Mouse (Mus musculus): ENCODE results near the gene Coq7.
A peak's percentile ranks its signal among the peaks of the same experiment; 100 is the strongest.

Coq7 gene

DNA sequence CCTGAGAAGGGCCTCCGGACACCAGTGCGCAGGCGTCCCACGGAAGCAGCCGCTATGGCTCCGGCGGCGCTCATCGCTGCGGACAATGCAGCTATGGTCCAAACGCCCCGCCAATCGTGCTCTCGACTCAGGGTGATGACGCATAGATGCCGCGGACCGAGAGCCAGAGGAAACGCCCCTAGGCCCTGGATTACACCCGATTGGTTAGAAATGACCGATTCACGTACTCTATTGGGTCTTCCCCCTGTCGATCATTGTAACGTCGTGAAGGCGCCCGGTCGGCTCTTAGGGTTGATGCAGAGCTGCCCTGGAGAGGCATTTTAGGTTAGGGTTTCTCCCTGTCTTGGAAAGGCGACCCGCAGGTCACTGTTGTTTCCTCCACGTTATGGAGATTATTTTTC is at the start of gene Coq7:
Coq7 (minus strand) TSS at position 179 of the 401 bp plus-strand sequence.
- DNase-seq: peak; percentile 95 to 96

- DNase-seq: no peak
Measured at GRCm38 (mm10) chr7:118579938-118580337, 46.8 kb upstream of the Coq7 start.

- DNase-seq: no peak
Measured at GRCm38 (mm10) chr7:118578269-118578668, 45.1 kb upstream of the Coq7 start.

GRCm38 (mm10) chr7:118572039-118572438 is 38.9 kb upstream of the Coq7 start:
- peak in 1 of 2 experiments; percentile 29 for DNase-seq

DNA sequence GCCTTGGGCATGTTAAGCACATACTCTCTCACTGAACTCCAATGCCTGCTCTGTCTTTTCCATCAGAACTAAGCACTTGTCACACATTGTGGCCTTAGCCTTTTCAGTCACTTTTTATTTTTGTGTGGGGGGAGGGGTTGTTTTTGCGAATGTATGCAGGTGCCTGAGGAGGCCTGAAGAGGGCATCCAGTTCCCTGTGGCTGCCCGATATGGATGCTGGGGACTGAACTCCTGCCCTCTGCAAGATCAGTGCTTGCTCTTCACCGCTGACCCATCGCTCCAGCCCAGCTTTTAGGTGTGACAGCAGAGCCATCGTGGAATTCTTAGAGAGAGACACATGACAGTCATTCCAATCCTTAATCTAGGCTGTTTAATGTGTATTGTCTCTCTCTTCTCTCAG is 38.2 kb upstream of the Coq7 start:
- DNase-seq: no peak

- DNase-seq: no peak
Measured at GRCm38 (mm10) chr7:118569121-118569543, 36.0 kb upstream of the Coq7 start.

GRCm38 (mm10) chr7:118554290-118554689 is 21.1 kb upstream of the Coq7 start:
- DNase-seq: no peak

- peak in 1 of 2 experiments; percentile 31 for DNase-seq
Measured at GRCm38 (mm10) chr7:118553881-118554280, 20.7 kb upstream of the Coq7 start.

GRCm38 (mm10) chr7:118547451-118547850 is 14.3 kb upstream of the Coq7 start:
- no peak for DNase-seq

GRCm38 (mm10) chr7:118544128-118544527 is 11.0 kb upstream of the Coq7 start:
- no peak for DNase-seq

DNA sequence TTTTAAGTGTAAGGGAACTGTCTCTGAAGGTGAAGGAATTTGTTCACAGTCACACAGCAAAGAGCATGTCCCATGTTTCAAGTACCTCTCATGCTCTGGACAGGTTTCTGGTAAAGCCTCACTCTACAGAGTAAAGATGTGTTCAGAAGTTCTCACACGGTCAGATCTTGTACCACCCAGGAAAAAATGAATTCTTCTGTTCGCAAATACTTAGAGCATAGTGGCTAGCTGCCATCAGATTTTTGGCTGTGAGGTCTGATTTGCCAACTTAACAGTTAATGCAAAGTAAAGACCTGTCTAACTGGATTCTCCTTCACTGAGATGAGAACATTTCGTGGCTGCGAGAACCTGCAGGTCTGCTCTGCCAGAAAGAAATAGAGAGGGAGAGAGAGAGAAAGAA is 1.9 kb upstream of the Coq7 start:
- DNase-seq: peak in 1 of 2 experiments; percentile 38

- no peak for DNase-seq
Measured at GRCm38 (mm10) chr7:118534326-118534725, 1.2 kb upstream of the Coq7 start.

DNA sequence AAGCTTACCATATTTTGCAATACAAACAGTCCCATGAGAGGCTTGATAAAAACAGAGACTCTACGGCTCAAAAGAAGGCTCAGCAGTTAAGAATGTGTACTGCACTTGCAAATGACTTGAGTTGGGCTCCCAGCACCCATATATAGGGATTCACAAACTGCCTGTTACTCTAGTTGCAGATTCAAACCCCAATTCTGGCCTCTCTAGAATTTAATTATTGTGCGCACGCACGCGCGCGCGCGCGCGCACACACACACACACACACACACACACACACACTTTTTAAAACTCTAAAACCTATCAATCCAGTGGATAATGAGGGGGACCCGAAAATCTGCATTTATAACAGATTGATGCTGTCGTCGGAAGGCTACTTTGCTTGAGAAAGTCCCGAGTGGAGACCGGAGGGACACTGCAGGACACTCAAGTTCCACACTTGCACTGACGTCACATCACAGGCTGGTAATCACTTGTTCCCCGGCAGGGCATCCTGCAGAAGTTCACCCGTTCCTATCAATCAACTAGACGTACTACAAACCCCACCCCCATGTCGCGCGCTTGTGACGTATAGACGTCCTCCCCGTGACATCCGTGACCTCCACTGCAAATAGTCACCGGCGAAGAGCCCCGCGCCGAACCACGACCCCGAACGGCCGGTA is 508 bp downstream of the Coq7 start:
- DNase-seq: peak; percentile 95 to 96

DNA sequence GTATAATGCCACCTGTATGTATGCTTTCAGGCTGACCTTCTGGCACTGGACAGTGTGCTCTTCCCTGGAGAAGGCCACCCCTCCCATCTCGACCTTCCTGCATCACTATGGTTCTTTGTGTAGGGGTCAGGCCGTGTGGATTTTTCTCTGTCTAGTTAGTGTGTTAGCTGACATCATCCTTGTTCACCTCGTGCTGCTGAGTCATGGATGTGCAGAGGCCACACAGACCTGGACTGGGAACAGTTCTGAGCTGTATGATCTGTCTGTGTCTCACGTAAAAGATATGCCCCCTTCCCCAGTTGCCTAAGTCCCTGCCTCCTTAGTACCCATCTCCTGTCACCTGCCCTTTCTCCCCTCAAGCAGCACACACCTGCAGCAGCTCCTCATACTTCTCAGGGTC is 6.2 kb downstream of the Coq7 start:
- no peak for DNase-seq

- DNase-seq: no peak
Measured at GRCm38 (mm10) chr7:118522077-118522476, 11.1 kb downstream of the Coq7 start.

DNA sequence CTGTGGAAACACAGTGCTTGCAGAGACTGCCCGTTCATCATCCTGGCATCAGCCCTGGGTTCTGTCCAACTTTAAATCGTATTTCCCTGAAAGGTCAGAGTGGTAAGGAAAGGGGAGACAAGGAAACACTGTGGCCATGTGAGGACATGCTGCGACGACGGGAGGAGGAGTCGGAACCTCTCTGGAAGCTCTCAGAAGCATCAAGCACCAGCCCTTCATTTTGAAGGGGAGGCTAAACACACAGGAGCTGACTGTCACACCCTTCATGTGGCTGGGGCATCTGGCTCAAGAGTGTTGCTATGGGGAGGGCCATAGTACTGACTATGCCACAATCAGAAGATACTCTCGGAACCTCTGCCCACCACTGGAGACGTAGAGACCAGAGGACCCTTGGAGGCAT is 13.5 kb downstream of the Coq7 start:
- peak in 1 of 2 experiments; percentile 67 for DNase-seq

DNA sequence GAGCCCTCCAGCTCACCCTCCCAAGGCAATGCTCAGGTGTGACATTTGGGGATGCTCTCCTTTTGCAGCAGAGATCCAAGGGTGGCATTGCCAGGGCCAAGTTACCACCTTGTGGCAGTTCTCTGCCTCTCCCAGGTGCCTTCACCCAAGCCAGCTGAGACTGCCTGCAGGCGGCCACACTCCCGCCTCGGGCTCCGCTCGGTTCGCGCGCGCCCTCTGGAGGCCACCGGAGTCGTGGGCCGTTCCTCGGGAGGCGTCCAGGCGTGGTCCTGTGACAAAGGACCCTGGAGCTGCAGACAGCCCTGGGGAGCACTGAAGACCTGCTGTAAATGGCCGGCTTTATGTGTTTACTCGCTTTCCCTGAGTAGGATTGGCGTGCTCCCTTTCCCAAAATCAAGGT is 14.5 kb downstream of the Coq7 start:
- peak; percentile 86 to 90 for DNase-seq

DNA sequence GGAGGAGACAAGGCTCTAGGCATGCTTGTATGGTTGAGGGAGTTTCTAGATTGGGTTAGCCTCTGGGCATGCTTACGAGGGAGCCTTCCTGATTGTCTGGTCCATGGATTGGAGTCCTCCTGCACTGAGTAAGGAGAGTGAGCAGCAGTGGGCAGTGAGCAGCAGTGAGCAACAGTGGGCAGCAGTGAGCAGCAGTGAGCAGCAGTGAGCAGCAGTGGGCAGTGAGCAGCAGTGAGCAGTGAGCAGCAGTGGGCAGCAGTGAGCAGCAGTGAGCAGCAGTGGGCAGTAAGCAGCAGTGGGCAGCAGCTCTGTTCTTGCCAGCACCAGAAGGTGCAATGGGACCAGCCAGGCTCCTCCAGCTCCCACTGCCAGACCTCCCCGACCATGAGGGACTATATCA is 15.3 kb downstream of the Coq7 start:
- peak; percentile 56 to 64 for DNase-seq

DNA sequence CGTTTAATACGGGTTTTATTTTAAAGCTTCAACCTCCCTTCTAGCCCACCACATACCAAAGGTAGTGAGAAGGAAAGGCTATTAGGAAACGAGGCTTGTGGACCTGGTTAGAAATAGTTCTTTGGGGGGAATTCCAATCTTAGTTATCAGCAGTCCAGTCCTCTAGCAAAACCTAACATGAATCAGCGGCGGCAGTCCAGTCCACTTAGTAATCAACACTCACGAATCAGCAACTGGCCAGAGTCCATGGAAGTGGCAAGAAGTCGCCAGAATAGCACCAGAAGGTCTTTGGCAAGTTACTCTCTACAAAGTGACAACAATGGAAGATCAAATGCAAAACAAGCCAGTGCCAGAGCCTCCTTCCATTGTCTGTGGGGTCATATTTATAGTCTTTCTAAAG is 24.6 kb downstream of the Coq7 start:
- DNase-seq: no peak

DNA sequence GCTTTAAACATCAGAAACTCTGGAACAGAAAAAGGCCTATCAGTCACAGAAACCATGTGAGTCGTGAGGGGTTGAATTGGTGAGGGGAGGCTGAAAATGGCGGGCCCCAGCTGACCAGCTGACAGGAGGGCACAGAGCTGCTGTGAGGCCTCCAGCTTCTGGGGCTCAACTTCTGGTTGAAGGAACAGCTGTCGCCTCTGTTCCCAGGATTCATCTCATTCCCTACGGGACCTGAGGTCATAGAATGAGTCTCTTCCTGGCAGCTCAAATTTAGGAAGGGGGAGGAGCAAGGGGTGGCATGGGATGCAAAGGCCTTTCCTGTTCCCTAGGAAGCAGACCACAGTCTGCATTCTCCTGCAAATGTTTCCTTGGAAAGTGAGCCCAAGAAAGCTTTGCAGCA is 29.3 kb downstream of the Coq7 start:
- no peak for DNase-seq

DNA sequence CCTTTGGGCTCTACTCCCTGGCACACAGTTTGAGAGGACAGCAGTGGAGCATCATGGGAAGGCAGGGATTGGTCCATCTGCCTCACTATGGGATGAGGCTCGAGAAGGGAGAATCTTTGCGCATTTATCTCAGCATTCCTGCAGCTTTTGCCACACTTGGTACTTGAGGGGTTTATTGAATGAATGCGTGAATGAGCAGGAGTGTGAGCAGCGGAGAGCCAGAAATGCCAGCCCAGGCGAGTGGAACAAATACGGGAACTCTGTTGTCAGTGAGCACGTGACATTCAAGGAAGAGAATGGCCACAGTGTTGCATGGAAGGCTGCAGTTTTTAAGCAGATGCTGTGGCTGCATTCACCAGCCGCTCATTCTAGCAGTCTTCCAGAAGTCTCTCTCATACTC is 30.8 kb downstream of the Coq7 start:
- DNase-seq: no peak

GRCm38 (mm10) chr7:118499784-118500435 is 33.2 kb downstream of the Coq7 start:
- no peak for DNase-seq

- DNase-seq: no peak
Measured at GRCm38 (mm10) chr7:118498984-118499783, 34.0 kb downstream of the Coq7 start.

Measured in lung, postnatal 4 days (tissue).